Mouse (Mus musculus): ENCODE measurements around the gene Armc3.

DNA sequence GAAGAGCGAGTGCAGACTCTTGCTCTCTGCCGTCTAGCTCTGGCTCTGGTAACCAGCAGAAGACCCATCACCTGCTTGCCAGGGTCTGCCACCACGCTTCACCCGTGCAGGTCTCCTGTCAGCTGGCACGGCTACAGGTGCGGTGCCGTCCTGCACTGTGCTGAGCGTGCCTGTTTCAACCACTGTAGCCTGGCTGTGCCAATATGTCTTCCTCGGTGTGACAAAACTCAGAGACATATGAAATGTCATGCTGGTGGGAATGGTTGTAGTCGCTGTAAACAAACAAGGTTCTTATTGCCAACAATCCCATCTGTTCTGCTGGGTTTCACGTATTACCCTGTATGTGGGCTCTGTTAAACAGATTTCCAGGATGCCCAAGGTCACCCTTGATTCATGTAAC lies 81.2 kb downstream of the Armc3 start:
- TF ChIP-seq EP300 (IDR thresholded peaks at IDR 0.05; ENCODE audit: low read depth in 1 of 2, low read length in 2 of 2) (no peak), MAX (IDR thresholded peaks at IDR 0.05; ENCODE audit: low read length) (no peak), CTCF (IDR thresholded peaks at IDR 0.05 in 2 of 3, conservative IDR thresholded peaks at IDR 0.05 in 1 of 3; ENCODE audit: control insufficient read depth in 1 of 3, insufficient read depth in 1 of 3, low read depth in 2 of 3, low read length in 3 of 3, poor library complexity in 1 of 3, severe bottlenecking in 1 of 3) (no peak), USF1 (IDR thresholded peaks at IDR 0.05; ENCODE audit: low read depth, low read length) (no peak), NRF1 (IDR thresholded peaks at IDR 0.05; ENCODE audit: insufficient read depth, low read depth, low read length, poor library complexity, severe bottlenecking) (no peak), NELFE (IDR thresholded peaks at IDR 0.05; ENCODE audit: low read depth, low read length) (no peak), JUND (IDR thresholded peaks at IDR 0.05; ENCODE audit: low read depth, low read length) (no peak), POLR2A (IDR thresholded peaks at IDR 0.05; ENCODE audit: control insufficient read depth in 1 of 2, insufficient read depth in 1 of 2, low read depth in 1 of 2, low read length in 2 of 2, poor library complexity in 1 of 2) (no peak), ELF1 (IDR thresholded peaks at IDR 0.05; ENCODE audit: low read depth, low read length) (no peak), ZMIZ1 (IDR thresholded peaks at IDR 0.05; ENCODE audit: low read depth, low read length) (no peak), CHD1 (IDR thresholded peaks at IDR 0.05; ENCODE audit: low read depth, low read length) (no peak), SMC3 (IDR thresholded peaks at IDR 0.05; ENCODE audit: low read depth, low read length) (no peak), TAL1 (IDR thresholded peaks at IDR 0.05; ENCODE audit: low read length) (no peak)

All from MEL (cell line).